9 mouse cellular contexts compared by ENCODE assay signal in genomic region chr6:134916641-134917040, GRCm38 (mm10). TPM values are rescaled to one million over a fixed set of nuclear protein-coding genes. Genes with fewer than 3 reads are reported as not detected.
DNase-seq lines count a peak whose midpoint lies in the region; ATAC-seq and TF ChIP-seq lines count a peak whose summit lies in the region.
"Had no signal": no experiment of that assay in that cellular context is flagged by ENCODE, and none has a peak within 500 bp of the region (broad histone marks: within the 10 kb centered on the region; RNA-seq: fewer than 3 reads in every experiment).

No protein-coding gene starts in this region.

- no peaks in the 10 kb centered on the region for H3K9me3 ChIP-seq in hindbrain, embryonic 12.5 days (replicated peaks)
- H3K9me3 ChIP-seq in liver, embryonic 11.5 days (ENCODE audit: control insufficient read depth, low read length), result no peaks in the 10 kb centered on the region
- no peaks in the 10 kb centered on the region for H3K9me3 ChIP-seq in neural tube, embryonic 12.5 days

- intact Hi-C loops in gastrocnemius, adult 2 months (cut with DNase I), result no loop called here

- peak overlapping the region; percentile 91 for H3K27ac ChIP-seq in gastrocnemius, adult 2 months
- H3K27ac ChIP-seq in brown adipose tissue, adult 24 weeks (replicated peaks; ENCODE audit: low read depth, low read length), result peak overlapping the region; percentile 56
- H3K27ac ChIP-seq in hindbrain, embryonic 12.5 days, result no peak overlapping the region
- no peak overlapping the region for H3K27ac ChIP-seq in liver, embryonic 11.5 days (ENCODE audit: low read depth, low read length)
- no peak overlapping the region for H3K27ac ChIP-seq in neural tube, embryonic 12.5 days

- H3K36me3 ChIP-seq in hindbrain, embryonic 12.5 days, result no peaks in the 10 kb centered on the region
- no peaks in the 10 kb centered on the region for H3K36me3 ChIP-seq in liver, embryonic 11.5 days (ENCODE audit: control insufficient read depth, insufficient read depth, low read length)
- H3K36me3 ChIP-seq in neural tube, embryonic 12.5 days, result no peaks in the 10 kb centered on the region

- peak overlapping the region; percentile 46 for H3K9ac ChIP-seq in hindbrain, embryonic 12.5 days
- H3K9ac ChIP-seq in liver, embryonic 11.5 days (ENCODE audit: low read depth, low read length), result peak overlapping the region; percentile 67
- peak overlapping the region; percentile 35; the same call in 1 of the 2 replicates for H3K9ac ChIP-seq in neural tube, embryonic 12.5 days

- WGBS in hindbrain, embryonic 12.5 days, result under 1% methylated on average over 11 of the region's 11 CpGs
- 3% methylated on average over 11 of the region's 11 CpGs for WGBS in liver, embryonic 11.5 days
- WGBS in neural tube, embryonic 12.5 days, result under 1% methylated on average over 11 of the region's 11 CpGs

- H3K4me1 ChIP-seq in brown adipose tissue, adult 24 weeks (ENCODE audit: control insufficient read depth, insufficient read depth, insufficient read length, low read length), result no peaks in the 10 kb centered on the region; the same call in 1 of the 2 replicates
- peaks cover 18% of the 10 kb centered on the region for H3K4me1 ChIP-seq in hindbrain, embryonic 12.5 days
- H3K4me1 ChIP-seq in liver, embryonic 11.5 days (replicated peaks; ENCODE audit: control insufficient read depth, insufficient read depth, low read length), result peaks cover 8% of the 10 kb centered on the region; the same call in 1 of the 2 replicates
- H3K4me1 ChIP-seq in neural tube, embryonic 12.5 days, result peaks cover 19% of the 10 kb centered on the region

- H3K27me3 ChIP-seq in hindbrain, embryonic 12.5 days, result 0 out of 2 replicates have a peak, but pooled peaks cover 3% of the 10 kb centered on the region
- no peaks in the 10 kb centered on the region for H3K27me3 ChIP-seq in liver, embryonic 11.5 days (replicated peaks; ENCODE audit: control insufficient read depth, insufficient read depth, low read length)
- no peaks in the 10 kb centered on the region for H3K27me3 ChIP-seq in neural tube, embryonic 12.5 days (replicated peaks)
- H3K27me3 ChIP-seq: Patski had no signal

- peak overlapping the region; percentile 62 for H3K4me2 ChIP-seq in hindbrain, embryonic 12.5 days (replicated peaks)
- H3K4me2 ChIP-seq in liver, embryonic 11.5 days, result peak overlapping the region; percentile 92
- H3K4me2 ChIP-seq in neural tube, embryonic 12.5 days (replicated peaks), result peak overlapping the region; percentile 67

- TF ChIP-seq CTCF in gastrocnemius, adult 2 months (IDR thresholded peaks at IDR 0.05), result no peak

- peak overlapping the region; percentile 75 for H3K4me3 ChIP-seq in gastrocnemius, adult 2 months
- H3K4me3 ChIP-seq in brown adipose tissue, adult 24 weeks (ENCODE audit: insufficient read depth, low read depth, low read length), result peak overlapping the region; percentile 69
- H3K4me3 ChIP-seq in hindbrain, embryonic 12.5 days, result peak overlapping the region; percentile 34
- peak overlapping the region; percentile 51 for H3K4me3 ChIP-seq in liver, embryonic 11.5 days (ENCODE audit: low read depth, low read length)
- H3K4me3 ChIP-seq in neural tube, embryonic 12.5 days, result peak overlapping the region; percentile 38

- ATAC-seq in hindbrain, embryonic 12.5 days (ENCODE audit: low FRiP score), result no peak
- no peak for ATAC-seq in liver, embryonic 11.5 days (replicated peaks; ENCODE audit: low FRiP score)
- ATAC-seq in neural tube, embryonic 12.5 days (ENCODE audit: low FRiP score, low read depth), result no peak
- ATAC-seq: Patski had no signal

- DNase-seq in gastrocnemius, adult 2 months, result peak; percentile 38
- DNase-seq in gastrocnemius, postnatal 10 days, result no peak
- DNase-seq in liver, embryonic 11.5 days (ENCODE audit: low spot score), result no peak
- no peak for DNase-seq in cerebellum, postnatal 4 days (ENCODE audit: low spot score in 2 of 2)
- no peak for DNase-seq in cerebellum, adult 8-10 months

RNA-seq across cellular contexts. Expression of gene Cdkn1b, which starts 3.6 kb away (rescaled TPM):
- total RNA-seq in gastrocnemius, adult 2 months (2021), result 10 to 100 TPM; 36.1 to 41.8 TPM
- 10 to 100 TPM; 47.0 to 51.8 TPM for total RNA-seq in gastrocnemius, postnatal 10 days (2021)
- 17.1 and 20.7 TPM in 2 replicates for polyA plus RNA-seq in brown adipose tissue, adult 24 weeks (2012; ENCODE audit: insufficient read depth, insufficient read length, missing spikeins)
- 24.9 and 25.7 TPM in 2 replicates for polyA plus RNA-seq in hindbrain, embryonic 12.5 days (2016; fragmentation: Nextera tagmentation; extraction: Ambion mirVana)
- polyA plus RNA-seq in liver, embryonic 11.5 days (2014; fragmentation: Nextera tagmentation; extraction: Ambion mirVana), result 8.9 and 9.4 TPM in 2 replicates
- polyA plus RNA-seq in neural tube, embryonic 12.5 days (2016; fragmentation: Nextera tagmentation; extraction: Ambion mirVana), result 21.0 and 24.8 TPM in 2 replicates

RNA-seq across cellular contexts. Expression of gene Gpr19, which starts 18.3 kb away (rescaled TPM):
- 1 to 10 TPM; 4.0 to 4.1 TPM for total RNA-seq in gastrocnemius, adult 2 months (2021)
- total RNA-seq in gastrocnemius, postnatal 10 days (2021), result 1 to 10 TPM; 6.4 to 6.8 TPM
- 3.5 and 4.8 TPM in 2 replicates for polyA plus RNA-seq in brown adipose tissue, adult 24 weeks (2012; ENCODE audit: insufficient read depth, insufficient read length, missing spikeins)
- 31.3 and 31.8 TPM in 2 replicates for polyA plus RNA-seq in hindbrain, embryonic 12.5 days (2016; fragmentation: Nextera tagmentation; extraction: Ambion mirVana)
- polyA plus RNA-seq in liver, embryonic 11.5 days (2014; fragmentation: Nextera tagmentation; extraction: Ambion mirVana), result 6.1 and 9.1 TPM in 2 replicates
- 33.2 and 35.7 TPM in 2 replicates for polyA plus RNA-seq in neural tube, embryonic 12.5 days (2016; fragmentation: Nextera tagmentation; extraction: Ambion mirVana)

Comparison
In these comparisons a context has a peak if more than half of its experiments do, and no peak if none do; other contexts are left out.
1. H3K27ac ChIP-seq: peak in gastrocnemius, adult 2 months (single experiment) and brown adipose tissue, adult 24 weeks (single experiment); none in hindbrain, embryonic 12.5 days (single experiment), liver, embryonic 11.5 days (single experiment) and neural tube, embryonic 12.5 days (single experiment).
2. Peak in every context shown above with its lines, with median percentiles within 50 percentile points of each other: H3K4me3 ChIP-seq, H3K4me2 ChIP-seq and H3K9ac ChIP-seq.